Mouse (Mus musculus) retina, adult 2 months (tissue): ENCODE measurements around the gene Maip1.

Experiments
- DNase-seq: peaks from one replicate; pipeline ENCODE4 v3.0.0-alpha.2; 2012; ENCODE audit warnings: low read depth, low spot score

The Maip1 gene

DNA sequence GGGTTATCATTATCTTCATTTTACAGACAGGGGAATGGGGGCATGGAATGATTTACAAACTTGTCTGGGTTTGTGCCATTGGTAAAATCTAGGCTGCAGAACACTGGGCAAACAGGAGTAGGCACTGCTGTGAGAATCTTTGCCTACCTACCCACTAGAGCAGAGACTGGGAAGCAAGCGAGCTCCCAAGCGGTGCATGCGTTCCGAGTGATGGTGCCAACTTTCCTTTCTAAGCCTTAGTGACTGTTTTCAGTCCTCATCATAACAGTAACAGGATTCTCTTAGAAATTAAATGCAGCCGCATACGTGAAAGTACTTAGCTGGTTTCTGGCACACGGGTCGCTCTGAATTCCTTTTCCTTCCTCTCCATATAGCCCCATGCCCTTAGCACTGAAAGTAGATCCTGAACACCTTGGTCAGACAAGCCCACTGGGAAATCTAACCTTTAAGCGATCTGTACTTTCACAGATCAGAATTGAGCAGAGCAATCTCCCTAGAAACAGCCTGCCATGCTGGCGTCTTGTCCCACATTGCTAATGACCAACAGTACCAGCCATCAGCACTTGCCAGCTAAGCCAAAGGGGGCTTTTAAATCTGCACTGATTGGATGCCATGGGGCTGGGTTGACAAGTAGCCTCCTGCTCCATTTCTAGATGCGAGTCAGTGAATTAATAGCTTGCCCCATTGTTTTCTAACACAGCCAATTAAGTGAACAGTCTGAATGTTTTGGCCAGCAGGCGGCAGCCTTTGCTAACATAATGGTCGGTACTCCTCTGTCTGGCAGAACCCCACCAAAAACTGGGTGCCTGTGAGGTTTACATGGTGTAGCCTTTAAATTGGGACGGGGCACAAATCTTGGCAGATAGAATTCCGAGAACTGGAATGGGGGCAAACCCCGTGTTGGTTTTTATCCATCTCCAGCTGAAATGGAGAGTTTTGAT lies 22.5 kb downstream of the Maip1 start:
- no peak for DNase-seq

DNA sequence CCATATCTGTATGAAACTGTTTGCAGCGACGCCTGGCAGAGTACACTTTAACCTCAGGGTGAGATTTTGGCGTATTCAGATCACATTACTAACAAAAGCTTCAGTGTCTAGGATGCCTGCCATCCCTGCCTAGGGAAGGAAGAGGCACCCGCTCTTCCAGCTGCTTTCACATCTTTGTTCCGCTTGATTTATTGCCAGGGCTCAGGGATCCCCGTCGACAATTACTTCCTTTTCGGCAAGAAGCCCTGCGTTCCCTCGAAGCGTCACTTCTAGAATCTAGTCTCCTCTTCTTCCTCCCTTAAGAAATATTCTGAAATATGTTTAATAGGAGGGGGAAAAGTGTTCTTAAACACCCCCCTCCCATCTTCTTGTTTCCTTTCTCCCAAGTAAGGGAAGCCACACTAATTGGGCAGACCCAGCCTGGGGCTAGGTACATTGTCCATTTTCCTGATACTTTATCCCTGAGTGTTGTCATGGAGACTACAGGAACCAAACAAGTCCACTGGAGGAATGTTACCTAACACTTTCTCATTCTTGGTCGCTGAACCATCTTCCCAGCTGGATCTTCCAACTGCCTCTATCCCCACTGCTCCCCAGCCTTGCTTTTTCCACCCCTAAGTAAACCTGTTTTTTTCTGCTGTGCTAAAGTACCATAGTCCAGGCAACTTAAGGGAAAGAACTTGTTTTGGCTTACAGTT lies 23.8 kb downstream of the Maip1 start:
- no peak for DNase-seq

GRCm38 (mm10) chr1:57433141-57433540 lies 27.0 kb downstream of the Maip1 start:
- DNase-seq, result no peak

- DNase-seq, result no peak
These were observed 30.3 kb downstream of the Maip1 start for GRCm38 (mm10) chr1:57436408-57436807.

DNA sequence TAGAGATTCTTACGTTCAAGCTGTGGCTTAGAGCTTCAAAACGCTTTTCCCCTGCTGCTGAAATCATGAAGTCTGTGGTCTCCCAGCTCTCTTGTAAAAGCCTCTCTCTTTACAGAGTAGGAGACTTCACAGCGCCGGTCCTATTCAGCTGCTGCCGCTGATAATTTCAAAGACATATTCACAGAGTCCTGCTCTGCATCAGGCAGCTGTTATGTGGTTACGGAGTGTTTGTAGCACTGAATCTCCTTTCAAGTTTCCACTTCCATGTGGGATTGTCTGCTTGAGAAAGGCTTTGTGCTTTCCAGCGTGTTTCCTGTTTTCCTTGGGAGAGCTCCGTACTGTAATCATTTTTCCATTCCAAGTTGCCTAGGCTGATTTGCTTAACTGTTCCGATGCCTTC lies 30.8 kb downstream of the Maip1 start:
- no peak for DNase-seq

GRCm38 (mm10) chr1:57439026-57439425 lies 32.9 kb downstream of the Maip1 start:
- no peak for DNase-seq

DNA sequence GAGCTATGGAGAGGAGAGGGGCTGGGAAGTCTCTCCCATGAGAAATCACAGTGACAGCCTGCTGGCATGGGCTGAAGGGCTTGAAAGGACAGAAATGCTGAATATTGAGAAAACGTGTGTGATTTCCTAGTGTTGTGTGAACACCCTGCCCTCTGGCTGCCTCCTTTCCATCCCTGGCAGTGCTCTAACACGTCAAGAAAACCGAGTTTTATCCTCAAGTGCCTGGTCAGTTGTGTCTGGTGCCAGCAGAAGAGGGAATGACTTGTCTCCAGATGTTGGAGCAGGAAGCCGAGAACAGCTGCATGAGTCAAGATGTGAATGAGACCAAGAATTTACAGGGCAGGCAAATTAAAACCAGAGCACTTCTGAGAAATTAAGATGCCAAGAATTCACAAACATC lies 34.6 kb downstream of the Maip1 start:
- no peak for DNase-seq

DNA sequence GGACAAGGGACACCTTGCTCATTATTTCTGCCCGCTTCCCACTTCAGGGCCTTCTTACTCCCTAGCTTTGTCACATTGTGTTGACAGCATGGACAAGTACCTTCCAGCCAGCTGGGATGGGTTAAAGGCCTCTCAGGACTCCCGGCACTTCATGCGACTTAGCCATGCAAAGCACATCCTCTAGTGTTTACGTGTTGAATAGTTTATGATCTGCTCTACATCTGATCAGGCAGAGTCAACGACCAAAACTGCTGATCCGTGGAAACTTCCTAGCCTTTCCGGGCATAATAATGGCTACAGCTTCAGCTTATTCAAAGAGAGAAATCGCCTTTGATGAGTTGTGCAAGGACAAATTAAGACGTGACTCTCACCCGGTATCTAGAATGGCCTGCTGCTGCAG lies 39.6 kb downstream of the Maip1 start:
- DNase-seq, result no peak

DNA sequence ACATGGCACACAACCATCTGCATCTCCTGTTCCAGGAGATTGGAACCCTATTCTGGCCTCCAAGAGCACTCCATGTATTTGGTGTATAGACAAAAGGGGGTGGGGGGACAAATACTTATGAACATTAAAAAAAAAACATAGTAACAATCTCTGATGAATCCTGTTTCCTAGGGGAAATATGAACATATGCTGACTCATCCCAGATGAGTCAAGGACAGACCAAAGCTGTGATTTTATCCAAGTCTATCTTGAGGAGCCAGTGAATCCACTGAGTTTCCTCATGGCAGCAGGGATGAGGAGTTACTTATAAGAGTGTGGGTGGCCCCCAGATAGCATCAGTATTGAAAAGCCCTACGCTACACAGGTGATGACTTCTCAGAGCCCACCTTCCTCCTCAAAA lies 44.1 kb downstream of the Maip1 start:
- DNase-seq, result no peak

DNA sequence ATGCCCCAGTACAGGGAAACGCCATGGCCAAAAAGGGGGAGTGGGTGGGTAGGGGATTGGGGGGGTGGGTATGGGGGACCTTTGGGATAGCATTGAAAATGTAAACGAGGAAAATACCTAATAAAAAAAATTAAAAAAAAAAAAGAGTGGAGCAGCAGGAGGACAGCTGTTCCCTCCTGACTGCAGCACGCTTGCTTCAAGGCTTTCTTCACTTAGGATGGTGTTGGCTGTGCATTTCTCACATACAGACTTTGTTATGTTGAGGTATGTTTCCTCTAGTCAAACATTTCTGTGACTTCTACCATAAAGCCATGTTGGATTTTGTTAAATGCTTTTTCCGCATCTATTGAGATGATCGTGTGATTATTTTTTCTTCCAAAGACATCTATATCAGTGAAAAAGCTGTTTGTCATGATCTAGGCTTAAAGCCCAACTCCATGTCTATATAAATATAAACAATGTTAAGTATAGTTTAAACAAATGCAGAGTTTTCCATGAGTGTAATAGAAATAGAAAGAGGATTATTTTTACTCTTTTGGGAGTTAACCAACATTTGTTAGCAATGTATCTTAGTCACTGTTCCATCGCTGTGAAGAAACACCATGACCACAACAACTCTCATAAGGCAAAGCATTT lies 54.3 kb downstream of the Maip1 start:
- DNase-seq, result no peak
